Mouse (Mus musculus): ENCODE measurements around the gene Map2k6.
A peak's percentile ranks its signal among the peaks of the same experiment; 100 is the strongest.

Gene Map2k6

DNA sequence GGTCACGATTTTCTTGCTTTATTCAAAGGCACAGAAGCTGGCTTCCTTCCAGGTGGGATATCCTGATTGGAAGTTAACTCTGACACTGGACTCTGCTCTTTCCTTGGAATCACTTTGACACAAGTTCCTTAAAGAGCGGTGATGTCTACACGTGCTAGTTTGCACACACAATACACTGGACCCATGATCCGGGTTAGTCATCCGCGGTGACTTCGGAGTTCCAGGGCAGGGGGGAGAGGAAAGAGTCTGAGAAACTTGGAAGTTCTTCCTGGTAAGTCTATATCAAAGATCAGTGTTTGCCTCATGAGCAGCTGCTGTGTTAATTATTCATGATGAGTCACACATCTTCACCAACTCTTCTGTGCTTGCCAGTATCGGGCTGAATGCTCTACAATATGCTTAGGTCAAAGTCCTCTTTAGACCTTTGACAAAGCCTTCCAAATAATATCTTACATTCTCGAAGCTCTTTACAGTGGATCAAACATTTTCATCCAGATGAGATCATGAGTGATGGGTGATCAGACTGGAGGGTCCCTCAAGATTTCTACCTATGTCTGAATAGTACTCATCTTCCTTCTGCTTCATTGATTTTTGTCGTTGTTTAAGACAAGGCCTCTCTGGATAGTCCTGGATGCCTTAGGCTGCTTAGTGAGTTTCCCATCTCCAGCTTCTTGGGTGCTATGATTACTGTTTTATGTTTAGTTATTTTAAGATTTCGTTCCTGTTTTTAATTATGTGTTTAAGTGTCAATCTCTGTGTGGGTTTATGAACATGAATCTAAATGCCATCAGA is 145.7 kb downstream of the Map2k6 start:
- peak in 1 of 2 experiments; percentile 56 for DNase-seq (ENCODE audit: inconsistent age in 2 of 2, low spot score in 1 of 2)

DNA sequence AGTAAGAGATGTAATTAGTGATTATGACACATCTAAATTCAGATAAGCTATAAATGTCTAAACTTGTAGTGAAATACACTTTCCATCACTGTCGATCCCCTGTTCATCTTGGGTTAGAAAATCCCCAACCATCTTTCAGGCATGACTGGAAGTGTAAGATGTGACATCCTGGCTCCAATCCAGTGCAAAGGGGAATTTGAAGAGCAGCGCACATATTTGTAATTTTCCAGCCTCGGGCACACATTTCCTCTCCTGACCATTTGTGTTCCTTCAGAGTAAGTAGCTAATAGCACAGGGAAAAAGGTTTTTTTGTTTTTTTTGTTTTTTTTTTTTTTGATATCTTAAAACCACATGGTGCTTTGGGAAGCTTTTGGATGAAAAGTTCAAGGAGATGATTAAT is 146.5 kb downstream of the Map2k6 start:
- DNase-seq (ENCODE audit: inconsistent age in 2 of 2, low spot score in 1 of 2), result peak; percentile 21 to 64

DNA sequence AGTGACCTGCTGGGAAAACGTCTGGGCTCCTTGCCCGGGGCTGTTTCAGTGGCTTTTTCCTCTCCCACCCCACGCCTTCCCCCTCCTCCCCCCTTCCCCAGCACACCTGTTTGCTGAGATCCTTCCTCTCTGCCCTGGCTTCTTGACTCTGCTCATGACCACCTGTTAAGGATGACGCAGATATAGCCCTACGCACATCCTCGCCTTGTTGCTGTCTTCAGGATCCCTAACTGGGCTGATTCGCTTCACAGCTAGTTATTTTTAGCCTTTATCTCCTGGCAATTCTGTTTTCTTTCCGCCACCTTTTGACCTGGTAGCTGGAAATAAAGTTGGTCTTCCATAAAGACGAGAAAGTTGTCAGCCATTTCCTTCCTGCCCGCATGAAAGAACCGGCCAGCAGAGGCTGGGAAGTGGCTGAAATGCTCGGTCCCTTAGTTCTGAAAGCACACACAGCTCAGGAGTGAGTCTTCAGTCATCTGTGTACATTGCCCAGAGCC is 152.6 kb downstream of the Map2k6 start:
- peak; percentile 32 to 69 for DNase-seq (ENCODE audit: inconsistent age in 2 of 2, low spot score in 1 of 2)

DNA sequence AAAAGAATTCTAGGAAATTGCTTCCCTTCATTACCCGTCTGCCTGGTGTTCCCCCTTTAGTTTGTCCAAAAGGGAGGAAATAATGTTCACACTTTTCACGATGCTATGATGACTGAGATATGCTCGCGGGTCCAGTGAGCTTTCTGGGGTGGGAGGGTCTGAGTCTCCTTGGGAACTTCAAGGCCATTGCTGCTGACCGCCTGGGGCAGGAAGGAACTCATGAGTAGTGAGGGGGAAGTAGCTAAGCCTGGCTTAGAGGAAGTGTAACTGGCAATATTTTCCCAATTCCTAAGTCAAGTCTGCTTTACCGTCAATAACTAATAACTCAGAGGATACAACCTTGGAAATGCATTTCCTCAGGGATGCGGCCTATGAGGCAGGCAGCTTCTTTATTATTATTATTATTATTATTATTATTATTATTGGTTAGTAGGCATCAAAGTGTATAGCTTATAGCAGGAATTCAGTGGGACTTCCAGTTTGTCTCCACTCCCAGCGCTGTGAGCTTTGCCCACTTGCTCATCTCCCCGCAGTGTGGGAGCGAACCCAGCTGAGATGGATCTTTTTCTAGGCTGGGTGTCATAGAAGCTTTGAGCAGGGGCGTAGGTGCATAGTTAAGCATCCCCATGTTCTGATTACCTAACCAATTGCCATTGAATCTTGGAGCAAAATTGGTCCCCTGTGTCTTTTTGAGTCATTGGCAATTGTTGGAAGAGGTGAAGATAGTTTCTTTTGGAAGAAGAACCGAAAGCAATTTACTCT is 163.6 kb downstream of the Map2k6 start:
- DNase-seq (ENCODE audit: inconsistent age in 2 of 2, low spot score in 1 of 2), result no peak

DNA sequence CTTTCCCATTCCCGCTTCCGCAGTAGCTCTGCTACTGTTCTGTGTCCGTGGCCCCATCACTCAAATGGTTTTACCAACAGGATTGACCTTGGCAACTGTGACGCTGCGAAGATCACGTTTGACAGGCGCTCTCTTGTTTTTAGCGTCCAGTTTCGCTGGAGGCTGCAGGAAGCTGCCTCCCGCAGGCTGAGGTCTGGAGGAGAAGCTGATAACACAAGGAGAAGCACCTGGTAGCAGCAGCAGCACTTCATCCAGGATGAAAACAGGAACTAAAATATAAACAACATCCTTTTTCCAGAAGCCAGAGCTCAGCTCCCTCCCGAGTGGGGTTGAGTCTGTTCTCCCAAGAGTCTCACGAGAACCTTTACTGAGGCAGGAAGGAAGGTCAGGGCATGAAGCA is 164.3 kb downstream of the Map2k6 start:
- peak; percentile 22 to 64 for DNase-seq (ENCODE audit: inconsistent age in 2 of 2, low spot score in 1 of 2)

DNA sequence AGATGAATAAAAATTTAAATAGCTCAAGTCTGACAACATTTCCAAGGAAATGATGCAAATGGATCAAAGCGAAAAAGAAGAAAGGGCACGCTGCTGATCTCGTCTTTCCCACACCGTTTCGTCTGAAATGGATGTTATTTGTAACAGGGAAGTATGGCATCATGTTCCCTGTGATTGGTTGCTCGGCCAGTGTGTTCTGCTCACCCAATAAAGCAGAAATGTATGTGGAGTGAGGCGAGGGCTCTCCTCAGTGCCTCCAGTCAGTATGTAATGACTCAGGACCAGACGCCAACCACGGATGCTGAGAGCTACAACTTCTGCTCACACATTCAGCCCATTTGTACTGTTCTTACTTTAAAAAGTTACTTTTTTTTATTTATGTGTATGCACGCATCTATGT is 164.9 kb downstream of the Map2k6 start:
- DNase-seq (ENCODE audit: inconsistent age in 2 of 2, low spot score in 1 of 2), result no peak

DNA sequence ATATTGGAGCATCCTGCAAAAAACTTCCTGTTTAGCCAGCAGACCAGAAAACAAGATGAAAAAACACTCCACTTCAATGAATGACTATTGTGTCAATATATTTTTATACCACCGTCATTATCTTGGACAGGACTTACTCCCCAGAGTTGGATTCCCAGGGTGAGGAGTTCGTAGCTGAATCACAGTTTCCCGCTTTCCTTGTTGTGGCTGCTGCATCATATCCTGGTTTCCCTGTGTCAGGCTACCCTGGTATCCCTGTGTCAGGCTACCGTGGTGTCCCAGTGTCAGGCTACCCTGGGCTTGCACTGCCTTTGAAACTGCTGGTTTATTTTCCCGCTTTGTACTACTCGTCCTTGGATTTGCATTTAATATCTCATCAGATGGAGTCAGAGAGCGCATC is 167.4 kb downstream of the Map2k6 start:
- DNase-seq (ENCODE audit: inconsistent age in 2 of 2, low spot score in 1 of 2), result no peak

DNA sequence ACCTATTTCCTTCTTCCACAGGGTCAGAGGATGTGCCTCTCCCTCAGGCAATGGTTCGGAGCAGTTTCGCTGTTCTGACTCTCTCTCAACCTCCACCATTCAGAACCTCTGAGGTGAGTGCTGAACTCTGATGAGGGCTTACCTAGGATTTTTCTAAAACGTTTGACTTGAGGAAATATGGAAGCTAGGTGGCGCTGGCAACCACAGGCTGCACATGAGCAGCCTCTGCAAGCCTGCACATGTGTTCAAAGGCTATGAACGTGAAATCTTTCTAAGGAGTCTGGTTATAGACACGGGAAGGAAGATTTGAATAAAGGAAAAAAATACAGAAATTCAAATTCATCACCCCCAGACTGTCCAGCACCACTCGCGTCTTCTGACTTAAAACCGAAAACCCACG is 173.6 kb downstream of the Map2k6 start:
- DNase-seq (ENCODE audit: inconsistent age in 2 of 2, low spot score in 1 of 2), result peak; percentile 34 to 79

All from adrenal gland, adult (tissue).